Mouse (Mus musculus): Measurements from ENCODE around the gene Ttc9. TPM values are rescaled to one million over a fixed set of nuclear protein-coding genes. Genes with fewer than 3 reads are reported as not detected.

Gene Ttc9
- polyA plus RNA-seq, 1 experiment: not detected

- no peaks in the 10 kb centered on the region for H3K4me1 ChIP-seq (ENCODE audit: control insufficient read depth, insufficient read depth, low read length)
- WGBS: 20% methylated on average over 4 of the region's 4 CpGs
- no peak overlapping the region for H3K27ac ChIP-seq (ENCODE audit: control insufficient read depth, insufficient read depth, low read depth, low read length, poor library complexity)
- H3K4me3 ChIP-seq (replicated peaks; ENCODE audit: control insufficient read depth, low read depth, low read length): no peak overlapping the region
- TF ChIP-seq CTCF (IDR thresholded peaks at IDR 0.05; ENCODE audit: control insufficient read depth, insufficient read depth, low read length) (no peak), POLR2A (IDR thresholded peaks at IDR 0.05; ENCODE audit: borderline replicate concordance, control insufficient read depth, low read depth, low read length) (no peak)
These were observed 57.5 kb downstream of the Ttc9 start for GRCm38 (mm10) chr12:81688537-81688936.

- TF ChIP-seq CTCF (IDR thresholded peaks at IDR 0.05; ENCODE audit: control insufficient read depth, insufficient read depth, low read length) (no peak), POLR2A (IDR thresholded peaks at IDR 0.05; ENCODE audit: borderline replicate concordance, control insufficient read depth, low read depth, low read length) (no peak)
- Histone ChIP-seq H3K4me3 (replicated peaks; ENCODE audit: control insufficient read depth, low read depth, low read length) (no peak overlapping the region), H3K27ac (ENCODE audit: control insufficient read depth, insufficient read depth, low read depth, low read length, poor library complexity) (no peak overlapping the region), H3K4me1 (ENCODE audit: control insufficient read depth, insufficient read depth, low read length) (no peaks in the 10 kb centered on the region)
- WGBS: 49% methylated on average over 4 of the region's 4 CpGs
These were observed 58.5 kb downstream of the Ttc9 start for GRCm38 (mm10) chr12:81689505-81690056.

- H3K4me1 ChIP-seq (ENCODE audit: control insufficient read depth, insufficient read depth, low read length): no peaks in the 10 kb centered on the region
- no peak overlapping the region for H3K27ac ChIP-seq (ENCODE audit: control insufficient read depth, insufficient read depth, low read depth, low read length, poor library complexity)
- TF ChIP-seq POLR2A (IDR thresholded peaks at IDR 0.05; ENCODE audit: borderline replicate concordance, control insufficient read depth, low read depth, low read length): no peak
- TF ChIP-seq CTCF (IDR thresholded peaks at IDR 0.05; ENCODE audit: control insufficient read depth, insufficient read depth, low read length): no peak
- 90% methylated on average over 15 of the region's 15 CpGs for WGBS
- no peak overlapping the region for H3K4me3 ChIP-seq (replicated peaks; ENCODE audit: control insufficient read depth, low read depth, low read length)
These were observed 59.1 kb downstream of the Ttc9 start for GRCm38 (mm10) chr12:81690111-81690510.

DNA sequence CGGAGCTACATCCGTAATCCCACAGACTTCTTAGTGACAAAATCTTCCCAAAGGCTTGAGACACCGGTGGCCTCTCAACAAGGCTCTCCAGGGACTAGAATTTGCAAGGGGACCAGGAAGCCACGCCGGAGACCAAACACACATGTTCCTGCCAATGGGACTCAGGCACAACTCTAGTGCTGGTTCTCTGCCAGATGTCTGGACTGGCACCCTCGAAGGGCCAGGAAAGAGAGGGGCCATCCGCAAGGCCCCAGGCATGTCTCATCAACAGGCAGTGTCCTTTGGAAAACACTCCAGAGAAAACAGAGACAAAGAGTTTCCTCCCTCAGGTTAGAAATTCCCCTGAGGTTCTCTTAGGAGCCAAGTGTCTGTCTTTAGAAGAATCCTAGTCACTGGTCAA, 59.7 kb downstream of the Ttc9 start:
- H3K4me3 ChIP-seq (replicated peaks; ENCODE audit: control insufficient read depth, low read depth, low read length): no peak overlapping the region
- H3K4me1 ChIP-seq (ENCODE audit: control insufficient read depth, insufficient read depth, low read length): no peaks in the 10 kb centered on the region
- H3K27ac ChIP-seq (ENCODE audit: control insufficient read depth, insufficient read depth, low read depth, low read length, poor library complexity): no peak overlapping the region
- TF ChIP-seq POLR2A (IDR thresholded peaks at IDR 0.05; ENCODE audit: borderline replicate concordance, control insufficient read depth, low read depth, low read length) (no peak), CTCF (IDR thresholded peaks at IDR 0.05; ENCODE audit: control insufficient read depth, insufficient read depth, low read length) (no peak)
- 73% methylated on average over 7 of the region's 7 CpGs for WGBS

- WGBS: 30% methylated on average over 8 of the region's 8 CpGs
- no peak overlapping the region for H3K27ac ChIP-seq (ENCODE audit: control insufficient read depth, insufficient read depth, low read depth, low read length, poor library complexity)
- TF ChIP-seq CTCF (IDR thresholded peaks at IDR 0.05; ENCODE audit: control insufficient read depth, insufficient read depth, low read length): no peak
- no peak for TF ChIP-seq POLR2A (IDR thresholded peaks at IDR 0.05; ENCODE audit: borderline replicate concordance, control insufficient read depth, low read depth, low read length)
- no peaks in the 10 kb centered on the region for H3K4me1 ChIP-seq (ENCODE audit: control insufficient read depth, insufficient read depth, low read length)
- H3K4me3 ChIP-seq (replicated peaks; ENCODE audit: control insufficient read depth, low read depth, low read length): no peak overlapping the region
These were observed 60.2 kb downstream of the Ttc9 start for GRCm38 (mm10) chr12:81691177-81691730.

- no peak for TF ChIP-seq CTCF (IDR thresholded peaks at IDR 0.05; ENCODE audit: control insufficient read depth, insufficient read depth, low read length)
- TF ChIP-seq POLR2A (IDR thresholded peaks at IDR 0.05; ENCODE audit: borderline replicate concordance, control insufficient read depth, low read depth, low read length): no peak
- Histone ChIP-seq H3K4me3 (replicated peaks; ENCODE audit: control insufficient read depth, low read depth, low read length) (no peak overlapping the region), H3K4me1 (ENCODE audit: control insufficient read depth, insufficient read depth, low read length) (no peaks in the 10 kb centered on the region), H3K27ac (ENCODE audit: control insufficient read depth, insufficient read depth, low read depth, low read length, poor library complexity) (no peak overlapping the region)
- 25% methylated on average over 4 of the region's 4 CpGs for WGBS
These were observed 67.0 kb downstream of the Ttc9 start for GRCm38 (mm10) chr12:81698011-81698410.

DNA sequence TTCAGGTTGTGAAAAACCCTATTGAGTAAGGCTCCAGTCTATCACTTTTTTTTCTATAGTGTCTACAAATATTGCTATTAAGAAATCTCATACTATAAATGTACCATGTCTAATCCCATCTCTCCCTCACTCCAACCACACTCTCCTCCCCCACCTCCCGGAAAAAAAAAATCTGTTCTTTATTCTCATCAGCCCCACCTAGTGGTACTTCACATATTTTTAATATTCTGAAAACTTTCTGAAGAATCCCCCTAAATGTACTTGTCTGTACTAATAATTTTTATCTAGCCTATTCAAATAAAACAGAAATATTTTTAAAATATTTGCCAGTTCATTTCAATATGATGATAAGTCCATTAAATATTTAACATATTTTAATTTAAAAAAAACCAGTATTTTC, 71.9 kb downstream of the Ttc9 start:
- Histone ChIP-seq H3K27ac (ENCODE audit: control insufficient read depth, insufficient read depth, low read depth, low read length, poor library complexity) (no peak overlapping the region), H3K4me1 (ENCODE audit: control insufficient read depth, insufficient read depth, low read length) (no peaks in the 10 kb centered on the region), H3K4me3 (replicated peaks; ENCODE audit: control insufficient read depth, low read depth, low read length) (no peak overlapping the region)
- 3% methylated on average over 1 of the region's 1 CpGs for WGBS
- no peak for TF ChIP-seq CTCF (IDR thresholded peaks at IDR 0.05; ENCODE audit: control insufficient read depth, insufficient read depth, low read length)

- no peak overlapping the region for H3K4me3 ChIP-seq (replicated peaks; ENCODE audit: control insufficient read depth, low read depth, low read length)
- 86% methylated on average over 4 of the region's 4 CpGs for WGBS
- no peaks in the 10 kb centered on the region for H3K4me1 ChIP-seq (ENCODE audit: control insufficient read depth, insufficient read depth, low read length)
- H3K27ac ChIP-seq (ENCODE audit: control insufficient read depth, insufficient read depth, low read depth, low read length, poor library complexity): no peak overlapping the region
- TF ChIP-seq POLR2A (IDR thresholded peaks at IDR 0.05; ENCODE audit: borderline replicate concordance, control insufficient read depth, low read depth, low read length) (no peak), CTCF (IDR thresholded peaks at IDR 0.05; ENCODE audit: control insufficient read depth, insufficient read depth, low read length) (no peak)
These were observed 81.6 kb downstream of the Ttc9 start for GRCm38 (mm10) chr12:81712618-81713017.

Other genes starting within 250 kb of the Ttc9 start
- gene Adam4, start 209.3 kb upstream of the Ttc9 start, polyA plus RNA-seq (2011; ENCODE audit: insufficient read depth, insufficient read length, low replicate concordance, missing spikeins): 0.52 and 1.5 TPM in 2 replicates
- gene Cox16, start 146.1 kb upstream of the Ttc9 start, polyA plus RNA-seq (2011; ENCODE audit: insufficient read depth, insufficient read length, low replicate concordance, missing spikeins): 53.3 and 71.8 TPM in 2 replicates
- gene Gm20498, start 98.3 kb upstream of the Ttc9 start, polyA plus RNA-seq (2011; ENCODE audit: insufficient read depth, insufficient read length, low replicate concordance, missing spikeins): 6.1 TPM in 1 of 2 replicates, not detected in the other
- 15.9 and 16.7 TPM in 2 replicates for gene Synj2bp, start 98.3 kb upstream of the Ttc9 start, polyA plus RNA-seq (2011; ENCODE audit: insufficient read depth, insufficient read length, low replicate concordance, missing spikeins)
- gene Adam21, start 62.8 kb upstream of the Ttc9 start, polyA plus RNA-seq (2011; ENCODE audit: insufficient read depth, insufficient read length, low replicate concordance, missing spikeins): 1.2 TPM in 1 of 2 replicates, not detected in the other
- 32.8 and 51.8 TPM in 2 replicates for gene Med6, start 36.2 kb upstream of the Ttc9 start, polyA plus RNA-seq (2011; ENCODE audit: insufficient read depth, insufficient read length, low replicate concordance, missing spikeins)
- 3.9 and 5.7 TPM in 2 replicates for gene Map3k9, start 149.9 kb downstream of the Ttc9 start, polyA plus RNA-seq (2011; ENCODE audit: insufficient read depth, insufficient read length, low replicate concordance, missing spikeins)
- gene Pcnx, start 228.8 kb downstream of the Ttc9 start, polyA plus RNA-seq (2011; ENCODE audit: insufficient read depth, insufficient read length, low replicate concordance, missing spikeins): 10.3 and 38.8 TPM in 2 replicates

Measured in bone marrow, adult 2 months (tissue).